In genomic region chr6:36794535-36794934, GRCm38 (mm10) we compare ENCODE assay signal across 20 mouse cellular contexts. TPM values are rescaled to one million over a fixed set of nuclear protein-coding genes. Genes with fewer than 3 reads are reported as not detected.
DNase-seq lines count a peak whose midpoint lies in the region; ATAC-seq and TF ChIP-seq lines count a peak whose summit lies in the region.
"Had no signal": no experiment of that assay in that cellular context is flagged by ENCODE, and none has a peak within 500 bp of the region (broad histone marks: within the 10 kb centered on the region; RNA-seq: fewer than 3 reads in every experiment).

No protein-coding gene starts in this region.

- ATAC-seq in heart, embryonic 12.5 days (ENCODE audit: insufficient number of reproducible peaks, low FRiP score), result no peak
- no peak for ATAC-seq in lung, embryonic 14.5 days (ENCODE audit: insufficient read depth)
- ATAC-seq: forebrain, embryonic 14.5 days; intestine, embryonic 15.5 days had no signal

- H3K4me3 ChIP-seq in heart, adult 2 months, result no peak overlapping the region
- no peak overlapping the region for H3K4me3 ChIP-seq in heart, embryonic 12.5 days
- no peak overlapping the region for H3K4me3 ChIP-seq in lung, embryonic 14.5 days (ENCODE audit: low read depth, low read length)
- H3K4me3 ChIP-seq: embryonic facial prominence, embryonic 12.5 days; erythroblast, embryonic 14.5 days; heart, embryonic 10.5 days; hindbrain, embryonic 12.5 days; intestine, embryonic 15.5 days had no signal

- no peaks in the 10 kb centered on the region for H3K9me3 ChIP-seq in heart, embryonic 12.5 days (replicated peaks)
- no peaks in the 10 kb centered on the region for H3K9me3 ChIP-seq in lung, embryonic 14.5 days (ENCODE audit: low read depth, low read length)
- H3K9me3 ChIP-seq: embryonic facial prominence, embryonic 12.5 days; heart, embryonic 10.5 days; hindbrain, embryonic 12.5 days; intestine, embryonic 15.5 days had no signal

- H3K9ac ChIP-seq in heart, adult 2 months (ENCODE audit: low read depth, low read length), result no peak overlapping the region
- H3K9ac ChIP-seq in heart, embryonic 12.5 days, result no peak overlapping the region
- H3K9ac ChIP-seq in lung, embryonic 14.5 days, result no peak overlapping the region
- H3K9ac ChIP-seq: embryonic facial prominence, embryonic 12.5 days; hindbrain, embryonic 12.5 days; intestine, embryonic 15.5 days had no signal

- 88% methylated on average over 4 of the region's 4 CpGs for WGBS in heart, adult 2 months
- 78% methylated on average over 4 of the region's 4 CpGs for WGBS in heart, embryonic 12.5 days
- 62% methylated on average over 4 of the region's 4 CpGs for WGBS in lung, embryonic 14.5 days

- H3K27me3 ChIP-seq in heart, adult 2 months (ENCODE audit: control insufficient read depth, insufficient read depth, low read length), result no peaks in the 10 kb centered on the region
- no peaks in the 10 kb centered on the region for H3K27me3 ChIP-seq in heart, embryonic 12.5 days (replicated peaks)
- H3K27me3 ChIP-seq in lung, embryonic 14.5 days (ENCODE audit: insufficient read depth, low read length), result no peaks in the 10 kb centered on the region
- H3K27me3 ChIP-seq: embryonic facial prominence, embryonic 12.5 days; hindbrain, embryonic 12.5 days; intestine, embryonic 15.5 days had no signal

- DNase-seq in heart, adult 2 months, result no peak
- no peak for DNase-seq in lung, embryonic 14.5 days
- no peak for DNase-seq in lung, postnatal 4 days
- DNase-seq in ES-CJ7 (ENCODE audit: low read depth, low spot score), result peak; percentile 35
- no peak for DNase-seq in brain, embryonic 14.5 days (ENCODE audit: low read depth)
- DNase-seq in urinary bladder, postnatal 36 days (ENCODE audit: low spot score in 2 of 2), result no peak
- DNase-seq: adrenal gland, adult 8-10 months; gastrocnemius, postnatal 25 days; liver; lung, postnatal 10 days; right cerebral cortex, postnatal 14 days; thymus, adult 2 months had no signal

- no peaks in the 10 kb centered on the region for H3K36me3 ChIP-seq in heart, adult 2 months (ENCODE audit: control insufficient read depth, insufficient read depth, low read length)
- no peaks in the 10 kb centered on the region for H3K36me3 ChIP-seq in heart, embryonic 12.5 days
- no peaks in the 10 kb centered on the region for H3K36me3 ChIP-seq in lung, embryonic 14.5 days (ENCODE audit: insufficient read depth)
- H3K36me3 ChIP-seq: heart, embryonic 10.5 days; hindbrain, embryonic 12.5 days; intestine, embryonic 15.5 days had no signal

- peaks cover 1% of the 10 kb centered on the region; the same call in 1 of the 2 replicates for H3K4me1 ChIP-seq in heart, adult 2 months (ENCODE audit: control insufficient read depth, insufficient read depth, low read length)
- H3K4me1 ChIP-seq in heart, embryonic 12.5 days (replicated peaks), result 0 out of 2 replicates have a peak, but pooled peaks cover 4% of the 10 kb centered on the region
- no peaks in the 10 kb centered on the region for H3K4me1 ChIP-seq in lung, embryonic 14.5 days (ENCODE audit: insufficient read depth)

- H3K4me2 ChIP-seq in heart, embryonic 12.5 days, result no peak overlapping the region
- H3K4me2 ChIP-seq in lung, embryonic 14.5 days, result no peak overlapping the region
- H3K4me2 ChIP-seq: embryonic facial prominence, embryonic 12.5 days; hindbrain, embryonic 12.5 days; intestine, embryonic 15.5 days had no signal

- no peak overlapping the region for H3K27ac ChIP-seq in heart, adult 2 months
- no peak overlapping the region for H3K27ac ChIP-seq in heart, embryonic 12.5 days (ENCODE audit: poor library complexity, severe bottlenecking)
- H3K27ac ChIP-seq in lung, embryonic 14.5 days (ENCODE audit: low read depth), result no peak overlapping the region
- H3K27ac ChIP-seq: embryonic facial prominence, embryonic 12.5 days; heart, embryonic 10.5 days; hindbrain, embryonic 12.5 days; intestine, embryonic 15.5 days had no signal

- intact Hi-C loops in heart, adult 2 months (cut with DNase I), result no loop called here

- no peak for TF ChIP-seq POLR2A in heart, adult 2 months (IDR thresholded peaks at IDR 0.05; ENCODE audit: insufficient read depth, low read depth, low read length)
- no peak for TF ChIP-seq POLR2A in brain, embryonic 14.5 days (IDR thresholded peaks at IDR 0.05; ENCODE audit: borderline replicate concordance, extremely low read depth, insufficient read depth, insufficient read length, poor library complexity, severe bottlenecking)

- TF ChIP-seq CTCF in heart, adult 2 months (IDR thresholded peaks at IDR 0.05), result 0 out of 2 replicates have a peak, but pooled peaks have one; percentile 11
- peak; percentile 37; the same call in 1 of the 2 replicates for TF ChIP-seq CTCF in lung, embryonic 14.5 days (IDR thresholded peaks at IDR 0.05; ENCODE audit: low read depth)
- TF ChIP-seq CTCF in brain, embryonic 14.5 days (IDR thresholded peaks at IDR 0.05; ENCODE audit: borderline replicate concordance, extremely low read depth, insufficient read depth, insufficient read length), result peak; percentile 21; the same call in 1 of the 2 replicates

- no peaks in the 10 kb centered on the region for H3K79me2 ChIP-seq in heart, adult 2 months (replicated peaks; ENCODE audit: control insufficient read depth, insufficient read depth, low read length)

- TF ChIP-seq EP300 in heart, adult 2 months (IDR thresholded peaks at IDR 0.05; ENCODE audit: insufficient read depth, low read depth, low read length), result no peak

RNA-seq across cellular contexts. Expression of gene Ptn, which starts 15.5 kb away (rescaled TPM):
- total RNA-seq in heart, adult 2 months (2021), result 1 to 10 TPM; 2.1 to 2.9 TPM
- 1.4 and 3.2 TPM in 2 replicates for polyA plus RNA-seq in heart, adult 2 months (2012; rRNA removed)
- polyA plus RNA-seq in heart, embryonic 12.5 days (2016; fragmentation: Nextera tagmentation; extraction: Ambion mirVana), result 282 and 283 TPM in 2 replicates
- 113 and 141 TPM in 2 replicates for polyA plus RNA-seq in lung, embryonic 14.5 days (2014; fragmentation: Nextera tagmentation; extraction: Ambion mirVana)
- polyA plus RNA-seq in brain, embryonic 14.5 days (2012; rRNA removed), result 317 and 456 TPM in 2 replicates
- total RNA-seq: neutrophil, adult 5-6 weeks had no signal
- polyA plus RNA-seq: erythroblast, embryonic 14.5 days had no signal

Comparison
In these comparisons a context has a peak if more than half of its experiments do, and no peak if none do; other contexts are left out.
1. RNA of gene Ptn, which starts 15.5 kb away (polyA plus RNA-seq): 317 to 456 TPM in brain, embryonic 14.5 days, 282 to 283 TPM in heart, embryonic 12.5 days and 113 to 141 TPM in lung, embryonic 14.5 days; 1.4 to 3.2 TPM in heart, adult 2 months; every median in the first group is over 10 times any median in the second.
2. Peak in every context shown above with its lines, with median percentiles within 50 percentile points of each other: CTCF ChIP-seq.